Mouse (Mus musculus) spleen, adult 12 weeks (tissue): ENCODE measurements around the gene Nudt9.
A peak's percentile ranks its signal among the peaks of the same experiment; 100 is the strongest.

Experiments used
- DNase-seq: peaks from one replicate; pipeline ENCODE4 v3.0.0; 2022; ENCODE audit warnings: low spot score

Nudt9 gene

DNA sequence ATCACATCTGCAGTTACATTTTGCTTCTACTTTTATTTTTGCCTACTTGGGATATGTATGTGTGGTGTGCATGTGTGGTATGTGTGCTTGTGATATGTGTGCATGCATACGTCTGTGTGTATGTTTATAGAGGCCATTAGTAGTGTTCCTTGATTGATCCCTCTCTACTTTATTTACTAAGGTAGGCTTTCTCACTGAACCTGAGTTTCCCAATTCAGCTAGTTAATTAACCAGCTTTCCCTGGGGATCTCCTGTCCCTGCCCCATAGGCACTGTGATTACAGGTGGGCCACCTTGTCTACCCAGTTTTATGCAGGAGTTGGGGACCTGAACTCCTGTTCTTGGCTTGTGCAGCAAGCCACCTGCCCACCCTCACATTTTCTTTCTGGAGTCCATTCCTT lies 9.4 kb upstream of the Nudt9 start:
- no peak for DNase-seq

DNA sequence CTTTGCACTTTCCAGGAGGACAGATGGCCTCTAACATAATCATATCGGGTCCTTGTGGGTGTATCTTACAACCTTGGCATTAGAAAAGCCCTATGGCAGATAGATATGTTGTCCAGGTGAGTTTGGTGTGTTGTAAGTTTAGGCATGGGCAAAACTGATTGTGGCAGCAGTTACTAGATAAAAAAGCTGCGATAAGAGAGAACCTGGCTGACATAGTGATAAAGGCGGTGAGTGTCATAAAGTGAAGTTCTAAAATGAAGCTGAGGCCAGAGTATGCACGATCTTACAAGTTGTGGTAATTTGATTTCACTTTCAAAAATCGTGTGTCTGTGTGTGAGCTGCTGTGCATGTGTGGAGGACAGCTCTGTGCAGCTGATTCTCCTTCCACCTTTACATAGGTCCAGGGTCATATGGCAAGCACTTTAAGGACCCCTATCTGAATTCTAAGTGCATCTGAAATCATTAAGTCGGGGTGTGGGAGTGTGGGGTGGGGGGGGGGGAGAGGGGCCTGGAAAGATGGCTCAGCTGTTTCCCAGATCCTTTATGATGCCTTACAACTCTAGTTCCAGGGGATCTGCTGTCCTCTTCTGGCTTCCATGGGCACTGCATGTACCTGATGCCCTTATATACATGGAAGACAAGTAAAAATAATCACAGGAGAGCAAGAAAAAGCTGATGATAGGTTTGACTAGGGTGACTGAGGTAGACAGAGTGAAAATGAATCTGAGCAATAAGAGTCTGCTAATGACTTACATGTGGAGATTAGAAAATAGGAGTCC lies 6.8 kb upstream of the Nudt9 start:
- no peak for DNase-seq

DNA sequence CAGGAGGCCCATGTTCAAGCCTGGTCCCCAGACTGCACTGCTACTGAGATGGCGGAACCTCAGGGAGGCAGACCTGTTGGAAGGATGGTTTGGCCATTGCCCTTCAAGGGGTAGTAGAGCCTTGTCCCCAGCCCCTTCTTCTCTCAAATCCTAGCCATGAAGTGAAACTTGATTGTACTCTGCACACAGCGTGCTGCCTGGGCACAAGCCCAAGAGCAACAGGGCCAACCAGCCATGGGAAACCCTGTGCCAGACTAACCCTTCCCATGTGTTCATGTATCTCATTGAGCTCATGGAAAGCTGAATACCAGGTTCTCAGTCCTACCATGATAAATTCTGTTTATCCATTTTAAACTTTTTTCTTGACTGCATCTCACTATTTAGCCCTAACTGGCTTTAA lies 3.2 kb upstream of the Nudt9 start:
- no peak for DNase-seq

DNA sequence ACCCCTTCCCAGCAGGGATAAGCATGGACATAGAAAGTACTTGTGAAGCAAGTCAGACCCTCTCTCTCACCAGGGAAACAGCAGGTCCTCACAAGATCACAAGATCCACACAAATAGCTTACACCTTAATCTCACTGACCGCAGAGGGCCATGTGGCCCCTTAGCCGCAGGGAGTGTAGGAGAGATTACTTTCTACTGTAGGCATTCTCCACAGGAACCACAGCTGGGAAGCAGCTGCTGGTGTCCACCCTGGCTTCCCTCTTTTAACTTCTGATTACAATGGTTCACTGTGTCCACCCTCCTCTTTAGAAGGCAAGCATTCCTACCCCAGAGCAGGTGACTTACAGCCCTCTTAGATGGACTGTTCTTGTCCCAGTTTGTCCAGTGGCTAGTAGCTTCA lies 2.4 kb upstream of the Nudt9 start:
- DNase-seq, result no peak

DNA sequence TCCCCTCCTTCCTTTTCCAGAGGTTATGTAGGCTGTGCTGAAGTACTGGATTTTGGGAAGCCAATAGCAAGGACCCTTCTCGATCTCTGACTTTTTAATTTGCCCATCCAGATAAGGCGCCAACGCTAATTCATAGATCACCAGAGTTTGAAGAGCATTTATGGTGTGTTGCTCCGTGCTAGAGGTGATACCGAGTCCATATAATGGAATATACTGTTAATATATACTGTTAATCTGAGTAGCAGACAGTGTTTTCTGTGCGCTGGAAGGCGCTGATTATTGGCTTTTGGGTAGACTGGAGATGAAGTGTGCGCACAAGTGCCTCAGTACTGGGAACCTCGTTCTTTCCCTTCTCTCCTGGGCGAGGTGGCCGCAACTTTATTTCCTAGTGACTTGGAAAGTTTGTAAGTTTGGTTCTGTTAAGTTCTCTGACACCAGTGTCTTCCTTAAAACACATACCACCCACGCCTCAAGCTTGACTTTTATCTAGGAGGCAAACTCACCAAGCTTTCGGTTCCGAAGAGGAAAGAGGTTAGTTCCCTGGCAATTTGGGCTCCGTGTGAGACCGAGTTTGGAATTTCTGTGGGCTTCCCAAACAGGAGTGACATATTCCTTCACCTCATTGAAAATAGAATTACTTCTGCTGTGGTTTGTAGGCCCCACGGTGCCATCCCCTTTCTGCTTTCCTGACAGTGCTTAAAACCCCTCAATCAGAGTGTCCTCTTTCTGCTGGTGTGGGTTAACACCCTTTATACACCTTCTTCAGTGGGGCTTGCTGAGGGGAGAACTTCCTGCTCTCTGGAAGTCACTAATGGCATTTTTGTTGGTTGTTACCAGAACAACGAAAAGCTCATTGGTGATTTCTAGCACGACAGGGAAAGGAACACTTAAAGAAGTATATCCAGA lies 1.3 kb downstream of the Nudt9 start:
- no peak for DNase-seq

DNA sequence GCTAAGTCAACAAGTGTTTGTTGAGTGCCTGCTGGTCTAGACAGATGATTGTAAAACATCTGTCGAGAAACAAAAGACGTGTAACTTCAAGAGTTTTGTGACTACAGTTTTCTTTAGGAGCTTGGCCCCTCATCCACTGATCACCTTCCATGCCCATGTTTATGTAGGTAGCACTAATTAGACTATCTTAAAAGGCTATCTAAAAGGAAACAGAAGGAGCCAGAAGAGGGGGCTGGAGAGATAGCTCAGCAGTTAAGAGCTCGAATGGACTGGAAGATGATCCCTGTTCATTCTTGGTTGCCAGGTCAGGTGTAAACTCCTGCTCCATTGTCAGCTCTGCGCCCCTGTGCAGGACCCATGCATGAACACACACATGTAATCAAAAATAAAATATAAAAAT lies 2.0 kb downstream of the Nudt9 start:
- no peak for DNase-seq

DNA sequence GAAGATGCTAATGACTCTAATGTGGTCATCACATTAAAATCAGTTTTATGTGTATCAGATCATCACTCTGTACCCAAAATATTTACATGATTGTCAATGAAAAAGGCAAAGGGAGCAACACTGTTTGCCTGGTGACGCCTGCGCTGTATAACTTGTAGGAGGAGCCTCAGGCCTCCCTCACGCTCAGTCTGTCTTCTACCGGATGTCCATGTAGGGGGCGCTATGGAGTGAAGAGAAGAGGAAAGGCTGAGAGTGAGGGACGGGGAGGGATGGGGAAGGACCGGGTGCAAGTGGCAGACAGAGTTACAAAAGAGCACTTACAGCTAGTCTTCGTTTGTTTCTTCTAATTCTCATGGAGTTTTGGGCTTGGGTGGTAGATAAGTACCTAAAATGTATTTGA lies 6.8 kb downstream of the Nudt9 start:
- peak; percentile 54 for DNase-seq

DNA sequence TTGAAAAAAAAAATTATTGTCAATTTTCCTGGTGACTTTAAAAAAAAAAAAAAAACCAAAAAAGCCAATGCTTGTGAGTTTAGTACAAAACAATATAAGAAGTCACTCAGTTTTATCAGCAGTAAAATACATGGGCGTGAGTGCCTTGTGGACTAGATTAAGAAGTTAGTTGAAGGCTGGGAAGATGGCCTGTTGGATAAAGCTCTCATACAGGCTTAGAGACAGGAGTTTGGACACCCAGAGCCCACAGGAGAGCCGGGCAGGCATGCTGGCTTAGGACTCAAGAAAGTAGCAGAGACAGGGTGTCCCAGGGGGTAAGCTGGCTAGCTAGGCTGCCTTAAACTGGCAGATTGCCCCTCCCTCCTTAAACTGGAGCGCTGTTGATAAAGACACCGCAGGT lies 8.8 kb downstream of the Nudt9 start:
- peak; percentile 21 for DNase-seq

DNA sequence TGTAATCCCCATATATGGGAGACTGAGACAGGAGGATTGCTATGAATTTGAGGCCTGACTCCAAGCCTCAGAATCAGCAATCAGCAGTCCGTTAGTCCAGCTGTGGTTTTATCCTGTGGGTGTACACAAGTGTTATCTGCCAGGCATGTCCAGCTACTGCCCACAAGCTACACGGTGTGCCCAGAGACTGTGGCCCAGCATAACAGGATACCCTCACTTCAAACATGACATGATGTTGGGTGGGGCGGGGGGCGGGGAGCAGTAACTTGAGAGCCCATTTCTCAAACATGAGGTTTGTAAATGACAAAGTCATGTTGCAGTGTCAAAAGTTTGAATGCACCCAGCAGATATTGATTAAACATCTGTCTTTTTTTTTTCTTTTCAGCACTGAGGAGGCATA lies 9.7 kb downstream of the Nudt9 start:
- DNase-seq, result no peak

DNA sequence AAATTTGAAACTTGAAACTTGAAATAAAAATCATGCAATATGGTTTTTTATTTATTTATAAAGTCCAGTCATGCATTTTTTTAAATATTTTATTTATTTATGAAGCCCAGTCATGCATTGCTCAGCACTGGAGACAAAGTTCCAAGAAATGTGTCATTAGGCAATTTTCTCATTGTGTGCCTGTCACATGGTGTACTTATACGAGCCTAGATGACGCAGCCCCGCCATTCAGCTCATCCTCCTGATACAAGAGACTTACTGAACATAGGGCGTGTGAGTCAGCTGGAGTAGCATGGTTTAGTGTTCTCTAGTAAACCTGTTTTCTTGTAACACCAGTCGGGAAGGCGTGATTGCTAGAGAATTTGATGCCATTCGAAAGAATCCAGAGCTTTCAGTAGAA lies 10.2 kb downstream of the Nudt9 start:
- no peak for DNase-seq

DNA sequence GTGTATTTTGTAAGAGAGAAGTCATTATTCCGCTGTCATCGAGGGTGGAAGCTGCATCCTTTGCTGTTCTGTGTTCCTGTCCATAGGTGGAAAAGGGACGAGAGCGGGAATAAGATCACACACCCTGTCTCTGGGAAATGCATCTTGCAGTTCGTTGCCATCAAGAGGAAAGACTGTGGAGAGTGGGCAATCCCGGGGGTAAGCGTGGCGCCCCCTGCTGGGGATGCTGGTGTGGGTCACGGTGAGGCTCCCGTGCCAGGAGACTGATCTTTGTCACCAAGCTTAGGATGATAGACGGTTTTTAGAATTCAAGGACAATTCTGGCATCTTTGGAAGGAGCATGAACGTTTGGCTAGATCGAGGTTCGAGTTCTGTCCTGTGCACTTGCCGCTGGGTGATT lies 11.9 kb downstream of the Nudt9 start:
- DNase-seq, result peak; percentile 39

DNA sequence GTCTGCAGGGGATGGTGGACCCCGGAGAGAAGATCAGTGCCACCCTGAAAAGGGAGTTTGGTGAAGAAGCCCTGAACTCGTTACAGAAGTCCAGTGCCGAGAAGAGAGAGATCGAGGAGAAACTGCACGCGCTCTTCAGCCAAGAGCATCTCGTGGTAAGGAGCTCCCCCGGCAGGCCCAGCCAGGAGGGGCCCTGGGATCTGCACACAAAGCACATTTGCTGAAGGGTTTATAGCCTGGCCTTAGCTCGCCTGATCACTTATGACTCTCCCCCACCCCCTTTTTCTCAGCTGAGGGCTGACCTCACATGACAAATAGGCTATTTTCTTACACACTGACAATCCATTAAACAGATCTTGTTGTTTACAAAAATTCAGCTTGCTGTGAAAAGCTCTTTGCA lies 13.5 kb downstream of the Nudt9 start:
- DNase-seq, result no peak

DNA sequence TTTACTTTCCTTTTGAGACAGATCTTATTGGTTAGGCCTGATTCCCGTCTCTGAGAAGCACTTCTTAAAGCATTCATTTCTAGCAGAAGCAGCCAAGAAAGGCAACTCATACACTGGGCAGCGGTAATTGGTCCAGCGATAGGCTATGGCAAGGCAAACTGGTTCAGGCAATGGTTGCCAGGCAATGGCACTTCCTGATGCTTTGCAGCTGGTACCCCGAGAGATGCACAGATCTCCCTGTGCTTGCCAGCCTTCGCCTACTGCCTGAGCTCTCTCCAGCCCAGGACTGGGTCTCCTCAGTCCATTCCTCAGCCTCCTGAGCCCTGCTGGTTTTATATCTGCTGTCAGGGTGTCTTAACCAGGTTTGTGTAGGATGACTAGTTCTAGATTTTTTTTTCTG lies 14.3 kb downstream of the Nudt9 start:
- no peak for DNase-seq

DNA sequence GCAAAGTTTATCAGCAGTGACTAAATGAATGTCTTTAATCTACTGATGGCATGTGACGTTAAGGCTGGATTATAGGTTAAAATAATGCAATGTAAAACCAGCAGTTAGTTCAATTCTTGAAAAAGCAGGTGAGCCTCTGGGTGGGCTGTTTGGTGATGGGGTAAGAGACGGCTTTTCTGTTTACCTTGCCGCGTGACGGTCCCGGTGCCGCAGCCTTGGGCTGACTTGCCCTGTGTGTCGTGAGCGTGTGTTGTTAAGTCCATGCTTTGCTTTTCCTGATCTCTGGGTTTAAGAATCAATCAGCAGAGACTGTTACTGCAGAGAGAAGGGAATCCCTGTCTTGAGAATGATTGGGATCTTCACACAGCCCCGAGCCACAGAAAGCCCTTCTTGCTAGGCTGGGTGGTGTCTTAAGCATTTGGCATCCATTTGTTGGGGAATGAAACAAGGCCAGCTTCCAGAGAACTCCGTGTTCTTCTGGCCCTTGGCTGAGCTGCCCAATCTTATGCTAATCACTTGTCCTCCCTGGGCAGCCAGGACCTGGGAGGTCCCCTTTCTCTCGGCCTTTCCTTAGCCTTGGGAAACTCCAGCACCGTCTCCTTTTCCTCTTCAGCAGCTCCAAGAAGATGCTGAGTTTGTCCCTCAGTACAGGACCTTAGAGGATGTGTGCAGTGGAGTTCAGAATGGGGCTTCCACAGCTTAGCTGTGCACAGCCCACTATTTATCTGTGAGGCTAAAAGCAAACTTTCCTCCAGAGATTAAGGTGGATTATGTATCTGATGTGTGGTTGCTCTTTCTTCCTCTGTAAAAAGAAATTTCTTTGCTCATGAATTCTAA lies 16.0 kb downstream of the Nudt9 start:
- DNase-seq, result no peak

DNA sequence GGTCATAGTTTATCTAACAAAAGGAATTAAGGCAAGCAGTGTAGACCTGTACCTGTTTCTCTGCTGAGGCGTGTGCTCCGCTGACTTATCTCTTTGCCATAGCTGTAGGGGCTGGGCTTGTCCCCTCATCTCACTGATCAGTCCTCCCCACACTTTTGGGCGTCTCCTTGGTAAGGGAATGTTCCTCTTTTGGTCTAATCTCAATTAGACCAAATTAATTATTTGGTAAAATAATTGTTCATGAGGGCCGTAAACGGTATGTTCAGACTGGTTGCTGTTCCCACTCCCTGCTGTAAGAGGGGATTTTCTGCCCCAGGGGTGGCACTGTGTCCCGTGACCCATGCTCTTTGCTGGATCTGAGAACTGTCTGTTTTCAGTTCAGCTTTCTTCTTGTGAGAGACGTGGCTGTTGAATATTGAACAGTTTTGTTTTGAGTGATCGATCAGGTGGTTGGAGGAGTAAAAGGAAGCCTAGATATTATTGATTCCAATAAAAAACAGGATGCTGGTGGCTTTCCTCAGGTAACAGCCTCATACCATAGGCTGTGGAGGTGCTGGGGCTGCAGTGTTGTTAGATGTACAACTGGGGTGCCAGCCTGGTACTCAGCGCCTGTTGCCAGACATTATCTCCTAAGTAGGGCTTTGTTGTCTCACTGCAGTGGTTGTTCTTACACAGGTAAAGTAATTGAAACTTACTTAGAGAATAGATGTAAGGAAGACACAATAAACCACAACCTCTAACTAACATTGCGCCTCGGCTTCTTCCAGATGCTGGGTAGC lies 16.9 kb downstream of the Nudt9 start:
- no peak for DNase-seq

DNA sequence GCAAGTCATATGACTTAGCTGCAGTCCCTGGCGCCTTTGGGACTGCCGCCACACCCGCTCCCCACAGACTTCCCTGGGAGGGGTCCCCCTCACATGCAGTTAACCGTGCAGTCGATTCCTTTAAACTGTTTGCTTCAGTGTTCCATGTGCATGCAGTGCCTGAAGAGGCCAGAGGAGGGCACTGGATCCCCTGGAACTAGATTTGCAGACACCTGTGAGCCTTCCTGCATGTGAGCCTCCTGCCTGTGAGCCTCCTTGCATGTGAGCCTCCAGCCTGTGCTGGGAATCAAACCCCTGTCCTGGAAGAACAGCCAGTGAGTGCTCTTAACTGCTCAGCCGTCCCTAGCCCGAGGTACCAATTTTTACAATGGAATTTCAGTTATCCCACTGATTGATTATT lies 22.6 kb downstream of the Nudt9 start:
- DNase-seq, result no peak

DNA sequence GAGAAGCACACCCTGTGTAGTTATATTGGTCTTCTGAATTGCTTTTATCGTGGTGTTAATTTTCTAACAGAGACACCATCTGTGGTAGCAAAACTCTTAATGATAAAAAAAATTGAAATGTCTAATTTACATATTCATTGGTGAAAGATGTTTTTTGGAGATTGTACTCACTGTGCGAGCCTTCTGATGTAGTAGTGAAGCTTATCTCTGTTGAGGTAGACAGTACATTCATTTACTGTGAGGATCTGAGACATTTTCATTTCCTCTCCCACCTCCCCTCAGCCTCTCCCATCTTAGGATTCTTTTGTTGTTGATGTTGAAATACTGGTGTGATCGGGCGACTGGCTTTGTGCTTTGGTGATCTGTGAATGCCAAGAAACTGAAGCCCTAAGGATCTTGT lies 24.9 kb downstream of the Nudt9 start:
- no peak for DNase-seq

DNA sequence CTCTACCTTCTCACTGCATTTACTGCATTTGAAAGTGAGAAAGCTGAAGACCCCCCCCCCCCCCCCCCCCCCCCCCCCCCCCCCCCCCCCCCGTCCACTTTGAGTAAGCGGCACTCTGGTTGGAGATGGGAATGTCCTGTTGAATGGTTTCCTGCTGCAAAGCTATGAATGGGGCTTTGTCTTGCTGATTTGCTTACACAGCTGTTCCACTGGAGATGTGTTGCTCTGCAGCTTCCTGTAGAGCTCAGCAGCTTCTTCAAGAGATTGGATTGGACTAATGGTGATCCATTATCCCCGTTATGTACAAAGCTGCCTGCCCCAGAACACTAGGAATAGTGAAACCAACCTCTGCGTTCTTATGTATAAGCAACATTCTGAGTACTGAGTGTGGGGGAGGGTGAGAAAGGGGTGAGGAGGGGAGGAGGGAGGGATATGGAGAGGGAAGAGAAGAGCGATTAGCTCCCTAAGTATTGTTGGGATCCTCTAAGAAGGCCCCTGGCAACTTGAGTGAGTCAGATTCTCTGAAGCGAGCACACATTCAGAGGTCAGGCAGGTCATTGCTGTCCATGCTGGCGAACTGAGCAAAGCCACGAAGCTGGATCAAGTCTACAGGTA lies 26.3 kb downstream of the Nudt9 start:
- DNase-seq, result no peak

DNA sequence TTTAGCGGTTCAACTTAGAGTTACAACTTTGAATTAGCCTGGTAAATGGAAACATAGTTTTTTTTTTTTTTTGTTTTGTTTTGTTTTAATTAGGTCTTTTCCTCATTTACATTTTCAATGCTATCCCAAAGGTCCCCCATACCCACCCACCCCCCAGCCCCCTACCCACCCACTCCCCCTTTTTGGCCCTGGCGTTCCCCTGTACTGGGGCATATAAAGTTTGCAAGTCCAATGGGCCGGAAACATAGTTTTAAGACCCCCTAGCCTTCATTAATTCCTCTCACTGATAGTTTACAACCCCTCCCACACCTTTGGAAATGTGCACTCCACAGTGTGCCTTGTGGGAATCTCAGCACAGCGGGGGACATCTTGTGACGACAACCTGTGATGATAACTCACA lies 27.5 kb downstream of the Nudt9 start:
- no peak for DNase-seq

DNA sequence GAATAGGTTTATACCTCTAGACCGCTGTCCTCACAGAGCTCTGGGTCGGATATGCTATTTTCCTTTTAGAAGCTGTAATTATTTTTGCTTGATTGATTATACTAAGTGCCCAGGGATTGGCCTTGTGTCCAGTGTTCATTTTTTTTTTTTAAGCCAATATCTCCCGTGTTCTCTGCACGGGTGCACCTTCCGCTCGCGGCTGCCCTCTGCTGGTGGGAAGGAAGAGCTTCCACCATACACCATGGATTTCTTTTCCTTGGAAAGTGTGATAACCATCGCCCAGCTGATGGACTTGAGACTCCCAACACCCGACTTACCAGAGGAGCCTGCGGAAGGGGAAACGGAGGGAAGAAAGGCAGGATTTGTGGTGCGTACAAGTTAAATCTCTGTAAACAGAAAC lies 28.3 kb downstream of the Nudt9 start:
- peak; percentile 30 for DNase-seq

DNA sequence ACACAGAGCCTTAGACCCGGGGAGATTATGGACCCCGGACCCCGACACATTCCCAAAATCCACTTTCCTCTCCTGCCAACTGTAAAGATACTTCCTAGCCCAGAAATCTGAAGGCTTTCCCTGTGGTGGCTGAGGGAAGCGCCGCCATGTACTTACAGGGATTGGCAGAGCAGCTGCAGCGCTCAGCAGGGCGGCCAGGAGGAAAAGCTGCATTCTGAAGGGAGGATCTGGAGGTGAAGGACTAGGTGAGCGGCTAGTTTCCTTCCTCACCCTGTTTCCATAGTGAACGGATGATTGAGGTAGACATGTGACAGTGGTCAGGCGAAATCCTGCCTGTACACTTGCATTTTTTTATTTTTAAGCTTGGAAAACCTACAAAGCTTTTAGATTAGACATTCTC lies 30.3 kb downstream of the Nudt9 start:
- DNase-seq, result no peak
